Mouse (Mus musculus) neural tube, embryonic 12.5 days (tissue): ENCODE measurements around the gene Rasa2. TPM values are rescaled to one million over a fixed set of nuclear protein-coding genes. Genes with fewer than 3 reads are reported as not detected.

Experiments used
- ATAC-seq: fragments of 200-750 bp; cut with Nextera tagmentation; 2 replicates; pipeline ENCODE4 v1.8.0; 2017; ENCODE audit warnings: low read depth, mild to moderate bottlenecking, moderate TSS enrichment, moderate library complexity; ENCODE audit not compliant: low FRiP score
- H3K27ac ChIP-seq: fragments of 300-500 bp; sonication (generic); 2 replicates; pipeline ENCODE4 v1.5.1; 2016
- H3K27me3 ChIP-seq: fragments of 300-500 bp; sonication (generic); replicated peaks from 2 replicates; pipeline ENCODE4 v1.6.1; 2016; ENCODE audit warnings: mild to moderate bottlenecking
- H3K36me3 ChIP-seq: fragments of 300-500 bp; sonication (generic); 2 replicates; pipeline ENCODE4 v1.6.1; 2016; ENCODE audit warnings: mild to moderate bottlenecking
- H3K4me1 ChIP-seq: fragments of 300-500 bp; sonication (generic); 2 replicates; pipeline ENCODE4 v1.6.1; 2016
- H3K4me2 ChIP-seq: fragments of 300-500 bp; sonication (generic); replicated peaks from 2 replicates; pipeline ENCODE4 v1.6.1; 2016; ENCODE audit warnings: mild to moderate bottlenecking
- H3K4me3 ChIP-seq: fragments of 300-500 bp; sonication (generic); 2 replicates; pipeline ENCODE4 v1.5.1; 2016
- H3K9ac ChIP-seq: fragments of 300-500 bp; sonication (generic); 2 replicates; pipeline ENCODE4 v1.6.1; 2016; ENCODE audit warnings: mild to moderate bottlenecking
- H3K9me3 ChIP-seq: fragments of 300-500 bp; sonication (generic); 2 replicates; pipeline ENCODE4 v1.6.1; 2016; ENCODE audit warnings: mild to moderate bottlenecking
- WGBS: fragments of 180-500 bp; shearing (Covaris S2); methylation state at CpG from one replicate; pipeline ENCODE4 v1.1.7; 2016; 5-methylcytosine and 5-hydroxymethylcytosine counted together
- polyA plus RNA-seq: library from polyadenylated mRNA; unstranded; fragments of >200 nt; fragmentation: Nextera tagmentation; extraction: Ambion mirVana; gene quantifications from 2 replicates; pipeline ENCODE4 v1.2.1, GENCODE M21; 2016

Rasa2 gene
- polyA plus RNA-seq, 1 experiment from 2014 or later: 17.9 TPM

DNA sequence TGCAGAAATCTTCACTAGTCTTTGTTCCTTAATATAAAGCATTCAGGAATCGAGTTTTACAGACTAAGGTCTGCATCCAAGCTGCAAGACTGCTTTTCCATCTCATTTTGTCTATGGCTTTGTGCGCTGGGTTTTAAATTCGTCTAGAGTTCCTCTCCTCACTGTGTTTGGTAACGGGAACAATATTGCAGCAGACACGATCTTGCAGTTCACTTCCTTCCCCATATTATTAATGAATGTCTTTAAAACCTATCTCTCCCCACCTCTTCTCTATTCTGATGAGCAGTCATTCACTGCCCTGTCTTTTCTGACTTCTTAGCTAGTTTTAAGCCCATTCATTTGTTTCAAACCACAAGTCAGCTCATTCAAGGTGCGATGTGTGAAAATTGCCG is 5.7 kb upstream of the Rasa2 start:
- no peak overlapping the region for H3K4me3 ChIP-seq
- H3K4me1 ChIP-seq: no peaks in the 10 kb centered on the region; the same call in 1 of the 2 replicates
- no peak for ATAC-seq
- no peaks in the 10 kb centered on the region for H3K9me3 ChIP-seq
- no peak overlapping the region for H3K27ac ChIP-seq
- no peak overlapping the region for H3K4me2 ChIP-seq
- no peak overlapping the region for H3K9ac ChIP-seq
- H3K36me3 ChIP-seq: no peaks in the 10 kb centered on the region
- 81% methylated on average over 7 of the region's 7 CpGs for WGBS
- H3K27me3 ChIP-seq: peaks cover 3% of the 10 kb centered on the region; the same call in 1 of the 2 replicates

DNA sequence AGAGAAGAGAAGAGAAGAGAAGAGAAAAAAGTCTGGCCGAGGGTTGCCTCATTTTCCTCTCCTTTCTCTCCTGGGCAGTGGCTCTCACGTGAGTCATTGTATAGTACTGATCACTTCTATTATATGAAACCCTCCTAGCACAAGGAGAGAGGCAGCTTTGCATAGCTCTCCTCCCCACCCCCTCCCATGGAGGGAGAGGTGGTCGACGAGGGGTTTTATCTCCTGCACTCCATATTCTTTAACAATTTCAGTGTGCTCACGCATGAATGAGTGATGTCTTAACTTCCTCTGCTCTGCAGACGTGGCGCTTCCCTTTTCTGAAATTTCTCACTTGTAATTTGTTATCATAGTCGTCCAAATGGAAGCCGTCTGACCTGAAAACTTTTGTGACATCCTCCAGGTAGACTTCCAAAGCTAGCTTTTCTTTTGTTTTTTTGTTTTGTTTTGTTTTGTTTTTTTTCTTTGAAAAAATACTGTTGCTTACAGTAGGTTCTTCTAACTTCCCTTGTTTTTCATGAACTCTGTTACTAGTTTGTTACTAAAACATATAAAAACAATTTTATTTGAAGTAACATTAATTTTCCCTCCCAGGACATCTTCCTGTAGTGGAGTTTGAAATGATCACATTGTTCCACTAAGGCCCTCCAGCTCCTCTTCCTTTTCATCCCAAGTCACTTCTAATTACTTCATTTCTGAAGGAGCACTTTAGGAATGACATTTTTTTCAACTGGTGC is 5.2 kb upstream of the Rasa2 start:
- Histone ChIP-seq H3K27ac (no peak overlapping the region), H3K4me2 (no peak overlapping the region), H3K4me3 (no peak overlapping the region), H3K4me1 (peaks cover 5% of the 10 kb centered on the region; the same call in 1 of the 2 replicates), H3K9me3 (no peaks in the 10 kb centered on the region), H3K36me3 (no peaks in the 10 kb centered on the region), H3K27me3 (peaks cover 5% of the 10 kb centered on the region; the same call in 1 of the 2 replicates), H3K9ac (no peak overlapping the region)
- ATAC-seq: no peak
- WGBS: 66% methylated on average over 9 of the region's 9 CpGs

DNA sequence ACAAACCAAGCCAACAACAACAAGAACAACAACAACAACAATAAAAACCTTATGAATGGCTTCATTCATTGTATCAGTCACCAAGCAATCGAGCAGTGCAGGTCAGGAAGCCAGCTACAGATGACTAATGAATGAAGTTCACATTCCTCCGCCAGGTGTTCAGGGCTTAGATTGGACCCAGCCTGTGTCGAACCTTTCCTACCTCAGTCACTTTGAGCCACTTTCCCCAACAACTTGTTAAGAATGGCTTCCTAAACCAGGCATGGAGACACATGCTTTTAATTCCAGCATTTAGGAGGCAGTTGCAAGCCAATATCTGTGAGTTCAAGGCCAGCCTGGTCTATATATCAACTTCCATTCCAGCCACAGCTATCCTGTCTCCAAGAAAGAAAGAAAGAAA is 4.5 kb upstream of the Rasa2 start:
- H3K36me3 ChIP-seq: no peaks in the 10 kb centered on the region
- peaks cover 5% of the 10 kb centered on the region; the same call in 1 of the 2 replicates for H3K27me3 ChIP-seq
- no peak overlapping the region for H3K9ac ChIP-seq
- 81% methylated on average over 3 of the region's 3 CpGs for WGBS
- H3K4me2 ChIP-seq: no peak overlapping the region
- H3K27ac ChIP-seq: no peak overlapping the region
- no peak for ATAC-seq
- no peaks in the 10 kb centered on the region for H3K9me3 ChIP-seq
- H3K4me3 ChIP-seq: no peak overlapping the region
- H3K4me1 ChIP-seq: peaks cover 5% of the 10 kb centered on the region; the same call in 1 of the 2 replicates

DNA sequence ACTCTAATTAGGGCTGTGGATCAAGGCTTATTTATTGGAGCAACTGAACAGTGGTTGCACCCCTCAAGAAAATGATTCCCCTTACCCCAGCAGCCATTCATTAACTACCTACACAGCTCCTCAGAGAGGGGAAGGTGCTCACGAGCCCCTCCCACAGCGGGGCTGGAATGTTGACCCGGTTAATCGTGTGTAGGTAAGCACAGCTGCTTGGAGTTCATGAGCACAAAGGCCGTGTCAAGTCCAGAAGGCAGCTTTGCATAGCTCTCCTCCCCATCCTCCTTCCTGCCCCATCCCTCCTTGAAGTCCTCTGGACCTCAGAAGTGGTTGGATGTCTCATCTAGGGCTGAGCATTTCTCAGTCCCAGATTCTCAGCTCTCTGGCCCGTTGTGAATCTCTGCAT is 3.8 kb upstream of the Rasa2 start:
- Histone ChIP-seq H3K9me3 (no peaks in the 10 kb centered on the region), H3K4me3 (no peak overlapping the region), H3K27me3 (peaks cover 5% of the 10 kb centered on the region; the same call in 1 of the 2 replicates), H3K4me2 (no peak overlapping the region), H3K27ac (no peak overlapping the region), H3K4me1 (peaks cover 5% of the 10 kb centered on the region; the same call in 1 of the 2 replicates), H3K36me3 (no peaks in the 10 kb centered on the region), H3K9ac (no peak overlapping the region)
- 80% methylated on average over 6 of the region's 6 CpGs for WGBS
- ATAC-seq: no peak

DNA sequence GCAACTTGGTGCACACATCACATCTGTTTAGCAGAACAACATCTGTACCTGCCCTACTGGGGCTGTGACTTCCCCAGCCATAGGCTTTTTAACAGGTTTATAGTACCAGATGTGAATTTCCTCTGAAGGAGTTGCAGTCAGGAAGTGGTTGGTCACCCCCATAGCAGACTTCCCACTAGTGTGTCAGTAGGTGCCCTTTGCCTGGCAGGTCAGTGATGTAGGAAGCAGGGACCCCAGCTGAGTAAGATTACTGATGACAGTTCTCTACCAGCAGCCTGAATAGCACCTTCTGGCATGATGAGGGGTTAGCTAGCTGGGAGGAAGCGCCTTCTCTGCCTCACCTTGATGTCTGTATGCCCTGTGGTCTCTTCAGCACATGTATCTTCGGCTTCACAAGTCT is 2.4 kb upstream of the Rasa2 start:
- no peak overlapping the region for H3K27ac ChIP-seq
- peaks cover 5% of the 10 kb centered on the region; the same call in 1 of the 2 replicates for H3K27me3 ChIP-seq
- no peak overlapping the region for H3K4me2 ChIP-seq
- 83% methylated on average over 2 of the region's 2 CpGs for WGBS
- ATAC-seq: no peak
- no peak overlapping the region for H3K4me3 ChIP-seq
- H3K9ac ChIP-seq: no peak overlapping the region
- no peaks in the 10 kb centered on the region for H3K9me3 ChIP-seq
- no peaks in the 10 kb centered on the region for H3K36me3 ChIP-seq
- peaks cover 5% of the 10 kb centered on the region; the same call in 1 of the 2 replicates for H3K4me1 ChIP-seq

DNA sequence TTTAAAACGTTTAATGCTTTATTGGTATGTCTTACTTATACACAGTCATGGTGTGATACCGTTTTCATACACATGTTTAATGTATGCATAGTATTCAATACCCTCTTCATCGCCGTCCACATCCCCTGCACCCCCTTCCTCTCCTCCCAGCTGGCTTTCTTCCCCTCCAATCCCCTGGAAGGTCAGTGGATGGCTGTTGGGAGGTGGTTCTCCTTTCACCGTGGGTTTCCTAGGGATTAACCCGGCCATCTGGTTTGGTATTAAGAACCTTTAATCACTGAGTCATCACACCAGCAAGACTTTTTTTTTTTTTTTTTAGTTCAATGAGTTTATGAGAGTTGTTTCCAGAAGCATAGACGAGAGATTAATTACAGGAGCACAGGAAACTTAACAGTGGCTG is 1.3 kb upstream of the Rasa2 start:
- WGBS: 65% methylated on average over 7 of the region's 7 CpGs
- H3K36me3 ChIP-seq: no peaks in the 10 kb centered on the region
- no peak overlapping the region for H3K4me3 ChIP-seq
- peaks cover 5% of the 10 kb centered on the region; the same call in 1 of the 2 replicates for H3K27me3 ChIP-seq
- no peak for ATAC-seq
- H3K4me1 ChIP-seq: peaks cover 5% of the 10 kb centered on the region; the same call in 1 of the 2 replicates
- no peak overlapping the region for H3K27ac ChIP-seq
- no peak overlapping the region for H3K9ac ChIP-seq
- no peaks in the 10 kb centered on the region for H3K9me3 ChIP-seq
- no peak overlapping the region for H3K4me2 ChIP-seq

DNA sequence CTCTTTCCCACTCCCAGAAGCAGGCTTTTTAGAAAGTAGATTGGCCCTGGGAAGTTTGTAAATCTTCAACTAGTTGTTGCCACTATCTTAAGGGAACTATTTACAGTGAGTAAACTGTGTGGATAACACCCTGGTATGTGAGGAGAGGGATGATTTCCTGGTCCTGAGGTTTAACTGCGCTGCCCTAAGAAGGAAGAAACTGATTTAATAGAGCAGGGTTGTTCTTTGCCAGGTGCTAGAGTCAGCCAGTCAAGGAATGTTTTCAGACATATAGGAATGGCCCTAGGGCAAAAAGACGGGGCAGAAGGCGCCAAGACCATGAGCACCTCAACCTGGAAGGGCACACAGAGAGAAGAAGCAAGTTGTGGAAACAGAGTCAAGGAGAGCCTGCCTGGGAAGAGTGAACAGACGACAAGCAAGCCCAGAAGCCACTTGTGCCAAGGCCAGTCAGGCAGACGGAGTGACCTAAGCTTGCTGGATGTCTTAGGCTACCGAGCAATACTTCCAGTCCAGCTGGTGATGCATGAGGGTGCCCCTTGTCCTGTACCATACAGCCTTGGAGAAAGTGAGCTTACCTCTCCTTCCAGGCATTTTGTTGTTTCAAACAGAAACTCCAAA is 765 bp upstream of the Rasa2 start:
- H3K36me3 ChIP-seq: no peaks in the 10 kb centered on the region
- peak overlapping the region; percentile 82 for H3K4me2 ChIP-seq
- H3K9me3 ChIP-seq: no peaks in the 10 kb centered on the region
- no peak overlapping the region for H3K4me3 ChIP-seq
- 68% methylated on average over 6 of the region's 6 CpGs for WGBS
- peaks cover 5% of the 10 kb centered on the region; the same call in 1 of the 2 replicates for H3K27me3 ChIP-seq
- no peak overlapping the region for H3K9ac ChIP-seq
- ATAC-seq: no peak
- peaks cover 5% of the 10 kb centered on the region; the same call in 1 of the 2 replicates for H3K4me1 ChIP-seq
- no peak overlapping the region for H3K27ac ChIP-seq

DNA sequence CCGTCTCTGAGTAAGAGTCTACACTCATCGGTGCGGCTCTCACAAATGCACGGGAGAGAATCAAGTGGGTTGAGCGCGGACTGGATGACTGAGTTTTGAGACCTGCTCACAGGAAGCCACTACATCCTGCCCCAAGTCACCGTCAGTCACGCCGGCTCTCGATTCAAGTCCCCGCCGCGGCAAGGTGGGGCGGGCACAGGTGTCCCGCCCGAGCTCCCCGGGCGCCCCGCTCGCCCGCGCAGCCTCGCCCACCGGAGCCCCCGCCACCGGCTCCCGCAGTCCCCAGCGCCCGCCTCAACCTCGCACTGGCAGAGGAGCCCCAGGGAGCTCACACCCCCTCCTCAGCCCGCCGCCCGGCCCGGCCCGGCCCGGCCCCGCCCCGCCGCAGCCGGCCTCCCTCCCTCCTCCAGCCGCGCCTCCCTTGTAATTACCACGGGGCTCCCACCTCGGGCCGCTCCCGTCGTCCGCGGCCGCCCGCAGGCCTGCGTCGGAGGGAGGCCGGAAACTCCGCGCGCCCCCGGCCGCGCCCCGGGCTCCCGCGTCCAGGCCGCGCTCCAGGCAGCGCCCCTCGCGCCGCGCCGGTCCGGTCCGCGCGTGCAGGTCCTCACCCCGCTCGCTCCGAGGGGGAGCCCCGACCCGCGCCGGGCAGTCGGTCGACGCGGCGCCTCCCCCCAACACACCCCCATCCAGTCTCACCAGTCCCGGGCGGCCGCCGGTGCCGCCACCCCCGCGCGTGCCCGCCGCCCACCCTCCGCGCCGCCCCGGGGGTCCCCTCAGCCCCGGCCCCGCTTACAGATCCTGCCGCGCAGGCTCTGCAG is 637 bp downstream of the Rasa2 start:
- H3K9ac ChIP-seq: peak overlapping the region; percentile 91
- WGBS: under 1% methylated on average over 94 of the region's 105 CpGs
- peak overlapping the region; percentile 76 for H3K4me3 ChIP-seq
- peak overlapping the region; percentile 82 for H3K4me2 ChIP-seq
- ATAC-seq: peak; percentile 88
- H3K9me3 ChIP-seq: no peaks in the 10 kb centered on the region
- peaks cover 5% of the 10 kb centered on the region; the same call in 1 of the 2 replicates for H3K27me3 ChIP-seq
- no peaks in the 10 kb centered on the region for H3K36me3 ChIP-seq
- peaks cover 5% of the 10 kb centered on the region; the same call in 1 of the 2 replicates for H3K4me1 ChIP-seq
- H3K27ac ChIP-seq: peak overlapping the region; percentile 96

DNA sequence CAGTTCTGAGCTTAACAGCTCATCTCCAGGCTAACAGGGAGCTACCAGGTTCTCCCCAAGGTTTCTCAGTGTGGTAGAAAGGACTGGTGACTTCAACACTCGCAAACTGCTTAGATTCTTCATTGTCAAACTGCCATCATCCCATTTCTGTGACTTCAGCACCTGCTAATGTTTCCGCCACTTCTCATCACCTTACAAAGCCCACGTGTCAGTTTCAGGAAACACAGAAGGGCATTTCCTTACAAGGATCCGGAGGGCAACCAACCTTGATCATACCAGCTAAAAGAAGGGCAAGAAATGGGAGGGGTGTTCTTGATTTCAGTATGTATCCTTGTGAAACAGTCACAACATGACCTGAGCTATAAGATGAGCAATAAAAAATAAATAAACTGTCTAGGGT is 2.3 kb downstream of the Rasa2 start:
- ATAC-seq: no peak
- no peak overlapping the region for H3K27ac ChIP-seq
- 73% methylated on average over 4 of the region's 4 CpGs for WGBS

DNA sequence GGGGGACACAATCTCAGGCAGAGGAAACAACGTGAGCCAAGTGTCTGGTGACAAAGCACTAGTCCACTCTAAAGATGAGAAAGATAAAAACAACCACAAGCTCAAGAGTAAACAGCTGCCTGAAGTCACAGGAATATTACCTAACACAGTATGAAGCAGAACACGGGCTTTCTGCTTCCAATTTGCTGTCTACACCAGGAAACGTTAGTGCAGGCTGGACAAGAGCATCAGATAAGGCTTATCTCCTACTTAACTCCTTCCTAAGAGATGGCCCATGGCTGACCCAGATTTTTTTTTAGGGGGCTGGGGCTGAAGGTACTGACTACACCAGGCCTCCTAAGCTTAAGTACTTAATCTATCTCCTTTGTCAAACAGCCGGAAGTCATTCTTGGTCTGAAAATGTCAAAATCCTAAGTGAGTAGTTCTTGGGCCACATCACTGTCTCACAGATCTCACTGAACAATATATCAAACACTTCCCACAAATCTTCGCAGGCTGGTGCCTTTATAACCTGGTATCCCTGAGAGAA is 3.8 kb downstream of the Rasa2 start:
- Histone ChIP-seq H3K36me3 (peaks cover 2% of the 10 kb centered on the region; the same call in 1 of the 2 replicates), H3K27ac (no peak overlapping the region), H3K9me3 (no peaks in the 10 kb centered on the region), H3K27me3 (peaks cover 5% of the 10 kb centered on the region; the same call in 1 of the 2 replicates), H3K4me1 (peaks cover 5% of the 10 kb centered on the region; the same call in 1 of the 2 replicates), H3K4me2 (no peak overlapping the region), H3K4me3 (no peak overlapping the region), H3K9ac (no peak overlapping the region)
- ATAC-seq: no peak
- WGBS: 66% methylated on average over 5 of the region's 5 CpGs

More for the DNA sequence above, 2.3 kb downstream of the Rasa2 start:
- Histone ChIP-seq H3K4me2 (no peak overlapping the region), H3K4me1 (peaks cover 5% of the 10 kb centered on the region; the same call in 1 of the 2 replicates), H3K27me3 (peaks cover 5% of the 10 kb centered on the region; the same call in 1 of the 2 replicates), H3K4me3 (no peak overlapping the region), H3K36me3 (peaks cover 2% of the 10 kb centered on the region; the same call in 1 of the 2 replicates), H3K9me3 (no peaks in the 10 kb centered on the region), H3K9ac (no peak overlapping the region)

DNA sequence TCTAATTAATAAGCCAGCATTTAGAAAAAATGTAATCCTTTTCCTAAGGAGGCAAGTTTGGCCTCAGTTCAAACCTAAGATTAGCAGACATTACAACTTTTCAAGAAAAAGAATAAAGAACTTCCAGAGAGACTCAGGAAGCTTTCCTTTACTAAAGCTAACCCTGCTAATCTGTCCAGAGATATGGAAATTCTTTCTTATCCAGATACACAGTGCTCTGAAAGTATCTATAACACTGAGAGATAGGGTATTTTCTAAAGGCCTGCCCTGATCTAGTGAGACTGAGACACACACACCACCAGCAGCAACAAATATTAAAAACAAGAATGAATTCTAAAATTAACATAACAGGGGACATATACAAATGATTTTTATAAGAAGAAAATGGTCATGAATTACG is 4.4 kb downstream of the Rasa2 start:
- ATAC-seq: no peak
- WGBS: 78% methylated on average over 1 of the region's 1 CpGs
- Histone ChIP-seq H3K36me3 (peaks cover 2% of the 10 kb centered on the region; the same call in 1 of the 2 replicates), H3K4me3 (no peak overlapping the region), H3K4me1 (peaks cover 4% of the 10 kb centered on the region; the same call in 1 of the 2 replicates), H3K4me2 (no peak overlapping the region), H3K9ac (no peak overlapping the region), H3K27ac (no peak overlapping the region), H3K9me3 (no peaks in the 10 kb centered on the region), H3K27me3 (peaks cover under 1% of the 10 kb centered on the region; the same call in 1 of the 2 replicates)
